Mouse (Mus musculus): ENCODE measurements around the gene Adamts10.

The Adamts10 gene

GRCm38 (mm10) chr17:33554536-33554935 is 30.5 kb downstream of the Adamts10 start:
- no peak for DNase-seq (ENCODE audit: low spot score in 2 of 2)

GRCm38 (mm10) chr17:33555223-33555855 is 31.3 kb downstream of the Adamts10 start, which contains the start of gene Myo1f:
Gene Myo1f (plus strand): TSS chr17:33555707.
- no peak for DNase-seq (ENCODE audit: low spot score in 2 of 2)

- DNase-seq (ENCODE audit: low spot score in 2 of 2) = no peak
Measured at GRCm38 (mm10) chr17:33557922-33558321, 33.9 kb downstream of the Adamts10 start.

- no peak for DNase-seq (ENCODE audit: low spot score in 2 of 2)
Measured at GRCm38 (mm10) chr17:33563527-33564076, 39.6 kb downstream of the Adamts10 start.

- no peak for DNase-seq (ENCODE audit: low spot score in 2 of 2)
Measured at GRCm38 (mm10) chr17:33564599-33564998, 40.6 kb downstream of the Adamts10 start.

GRCm38 (mm10) chr17:33566182-33566581 is 42.2 kb downstream of the Adamts10 start:
- no peak for DNase-seq (ENCODE audit: low spot score in 2 of 2)

GRCm38 (mm10) chr17:33584061-33584460 is 60.1 kb downstream of the Adamts10 start:
- no peak for DNase-seq (ENCODE audit: low spot score in 2 of 2)

GRCm38 (mm10) chr17:33586011-33586410 is 62.0 kb downstream of the Adamts10 start:
- DNase-seq (ENCODE audit: low spot score in 2 of 2) = no peak

GRCm38 (mm10) chr17:33597271-33597670 is 73.3 kb downstream of the Adamts10 start:
- DNase-seq (ENCODE audit: low spot score in 2 of 2) = no peak

- no peak for DNase-seq (ENCODE audit: low spot score in 2 of 2)
Measured at GRCm38 (mm10) chr17:33598506-33598905, 74.5 kb downstream of the Adamts10 start.

GRCm38 (mm10) chr17:33599836-33600475 is 76.0 kb downstream of the Adamts10 start:
- no peak for DNase-seq (ENCODE audit: low spot score in 2 of 2)

GRCm38 (mm10) chr17:33600831-33601230 is 76.8 kb downstream of the Adamts10 start:
- DNase-seq (ENCODE audit: low spot score in 2 of 2) = no peak

- DNase-seq (ENCODE audit: low spot score in 2 of 2) = no peak
Measured at GRCm38 (mm10) chr17:33601947-33602346, 77.9 kb downstream of the Adamts10 start.

Data from urinary bladder, adult 18-20 months (tissue).